8 mouse cellular contexts compared by ENCODE assay signal in the genomic region with DNA sequence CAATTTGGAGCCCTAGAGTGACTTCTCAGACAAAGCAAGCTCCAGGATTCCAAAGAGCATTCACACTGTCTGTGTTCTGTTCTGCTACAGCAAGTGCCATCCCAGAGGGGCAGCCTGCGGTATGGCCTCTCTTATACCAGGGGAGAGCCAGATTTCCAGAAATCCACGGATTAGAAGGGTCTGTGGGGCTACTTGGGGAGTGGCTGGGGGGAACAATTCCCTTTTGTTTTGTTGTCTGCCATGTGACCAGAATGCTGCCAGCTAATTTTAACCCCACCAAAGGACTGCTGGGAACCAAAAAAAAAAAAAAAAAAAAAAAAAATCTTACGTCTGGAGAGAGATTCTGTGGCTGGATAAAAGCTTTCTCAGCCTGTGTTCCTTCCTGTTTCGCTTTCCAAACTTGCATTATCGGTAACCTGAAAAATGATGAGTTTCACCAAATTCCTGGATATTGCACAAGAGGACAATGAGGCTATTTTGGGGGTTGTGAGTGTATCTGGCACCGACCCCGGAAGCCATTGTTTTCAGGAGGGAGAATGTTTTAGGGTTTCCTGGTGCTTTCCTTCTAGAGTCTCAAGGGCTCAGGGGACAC. TPM values are rescaled to one million over a fixed set of nuclear protein-coding genes. Genes with fewer than 3 reads are reported as not detected.
DNase-seq lines count a peak whose midpoint lies in the region; ATAC-seq lines count a peak whose summit lies in the region.

No protein-coding gene starts in this region.

- no peak for ATAC-seq in kidney, embryonic 15.5 days (replicated peaks; ENCODE audit: low FRiP score)
- ATAC-seq in midbrain, embryonic 11.5 days (ENCODE audit: low FRiP score), result no peak
- no peak for ATAC-seq in frontal cortex, adult (ENCODE audit: low TSS enrichment)

- H3K9ac ChIP-seq in kidney, embryonic 15.5 days, result 0 out of 2 replicates have a peak overlapping the region, but pooled peaks have one; percentile 14
- H3K9ac ChIP-seq in midbrain, embryonic 11.5 days (ENCODE audit: low read length), result peak overlapping the region; percentile 63

- DNase-seq in gastrocnemius, adult 18-20 months (ENCODE audit: low spot score), result peak; percentile 74
- no peak for DNase-seq in gastrocnemius, postnatal 10 days
- DNase-seq in adrenal gland, postnatal 25 days, result peak; percentile 37
- DNase-seq in heart, embryonic 10.5 days (ENCODE audit: low spot score), result no peak
- peak; percentile 88 for DNase-seq in midbrain, embryonic 11.5 days (ENCODE audit: low spot score, missing footprints)
- no peak for DNase-seq in frontal cortex, postnatal 14 days (ENCODE audit: low spot score in 2 of 2)

- no peaks in the 10 kb centered on the region for H3K27me3 ChIP-seq in heart, embryonic 10.5 days (ENCODE audit: insufficient read depth, poor library complexity, severe bottlenecking)
- H3K27me3 ChIP-seq in kidney, embryonic 15.5 days, result no peaks in the 10 kb centered on the region
- H3K27me3 ChIP-seq in midbrain, embryonic 11.5 days (ENCODE audit: control insufficient read depth, insufficient read depth, low read length), result no peaks in the 10 kb centered on the region

- H3K4me1 ChIP-seq in heart, embryonic 10.5 days, result peaks cover 81% of the 10 kb centered on the region
- peaks cover 85% of the 10 kb centered on the region for H3K4me1 ChIP-seq in kidney, embryonic 15.5 days
- H3K4me1 ChIP-seq in midbrain, embryonic 11.5 days (ENCODE audit: control insufficient read depth, insufficient read depth, low read length), result peaks cover 62% of the 10 kb centered on the region

- H3K4me2 ChIP-seq in kidney, embryonic 15.5 days, result peak overlapping the region; percentile 19; the same call in 1 of the 2 replicates
- H3K4me2 ChIP-seq in midbrain, embryonic 11.5 days, result peak overlapping the region; percentile 27

- no peaks in the 10 kb centered on the region for H3K36me3 ChIP-seq in heart, embryonic 10.5 days
- H3K36me3 ChIP-seq in kidney, embryonic 15.5 days, result no peaks in the 10 kb centered on the region
- H3K36me3 ChIP-seq in midbrain, embryonic 11.5 days (ENCODE audit: control insufficient read depth, insufficient read depth, low read length), result no peaks in the 10 kb centered on the region

- H3K9me3 ChIP-seq in heart, embryonic 10.5 days, result no peaks in the 10 kb centered on the region
- no peaks in the 10 kb centered on the region for H3K9me3 ChIP-seq in kidney, embryonic 15.5 days (replicated peaks)
- no peaks in the 10 kb centered on the region for H3K9me3 ChIP-seq in midbrain, embryonic 11.5 days (ENCODE audit: control insufficient read depth, low read length)

- peak overlapping the region; percentile 67 for H3K4me3 ChIP-seq in heart, embryonic 10.5 days
- H3K4me3 ChIP-seq in kidney, embryonic 15.5 days (replicated peaks), result no peak overlapping the region
- H3K4me3 ChIP-seq in midbrain, embryonic 11.5 days (ENCODE audit: low read depth, low read length), result no peak overlapping the region

- H3K27ac ChIP-seq in heart, embryonic 10.5 days, result peak overlapping the region; percentile 97
- H3K27ac ChIP-seq in kidney, embryonic 15.5 days, result peak overlapping the region; percentile 100
- peak overlapping the region; percentile 97 for H3K27ac ChIP-seq in midbrain, embryonic 11.5 days (ENCODE audit: low read depth, low read length)

- 28% methylated on average over 7 of the region's 7 CpGs for WGBS in heart, embryonic 10.5 days
- WGBS in kidney, embryonic 15.5 days, result 37% methylated on average over 7 of the region's 7 CpGs
- WGBS in midbrain, embryonic 11.5 days, result 29% methylated on average over 7 of the region's 7 CpGs

RNA-seq across cellular contexts. Expression of a gene that starts 12.4 kb away (rescaled TPM):
- total RNA-seq in gastrocnemius, adult 18-20 months (2021), result 10 to 100 TPM; 20.3 to 24.8 TPM
- 10 to 100 TPM; 42.9 to 46.7 TPM for total RNA-seq in gastrocnemius, postnatal 10 days (2021)
- 65.4 and 74.6 TPM in 2 replicates for total RNA-seq in adrenal gland, postnatal 25 days (2021)
- polyA plus RNA-seq in heart, embryonic 10.5 days (2016; fragmentation: Nextera tagmentation; extraction: Ambion mirVana), result 28.7 and 35.3 TPM in 2 replicates
- polyA plus RNA-seq in kidney, embryonic 15.5 days (2015; fragmentation: Nextera tagmentation; extraction: Ambion mirVana), result 40.7 and 43.9 TPM in 2 replicates
- polyA plus RNA-seq in midbrain, embryonic 11.5 days (2014; fragmentation: Nextera tagmentation; extraction: Ambion mirVana), result 24.4 and 26.4 TPM in 2 replicates

RNA-seq across cellular contexts. Expression of a gene that starts 49.8 kb away (rescaled TPM):
- total RNA-seq in gastrocnemius, adult 18-20 months (2021), result 10 to 100 TPM; 30.9 to 34.6 TPM
- total RNA-seq in gastrocnemius, postnatal 10 days (2021), result 10 to 100 TPM; 17.5 to 22.8 TPM
- 29.9 and 31.0 TPM in 2 replicates for total RNA-seq in adrenal gland, postnatal 25 days (2021)
- 26.7 and 33.8 TPM in 2 replicates for polyA plus RNA-seq in heart, embryonic 10.5 days (2016; fragmentation: Nextera tagmentation; extraction: Ambion mirVana)
- polyA plus RNA-seq in kidney, embryonic 15.5 days (2015; fragmentation: Nextera tagmentation; extraction: Ambion mirVana), result 20.9 and 22.7 TPM in 2 replicates
- polyA plus RNA-seq in midbrain, embryonic 11.5 days (2014; fragmentation: Nextera tagmentation; extraction: Ambion mirVana), result 37.9 and 38.4 TPM in 2 replicates

Comparison
In these comparisons a context has a peak if more than half of its experiments do, and no peak if none do; other contexts are left out.
1. DNase-seq: peak in gastrocnemius, adult 18-20 months (single experiment), adrenal gland, postnatal 25 days (single experiment) and midbrain, embryonic 11.5 days (single experiment); none in gastrocnemius, postnatal 10 days (single experiment), heart, embryonic 10.5 days (single experiment) and frontal cortex, postnatal 14 days (0 of 2).
2. Peak in every context shown above with its lines, with median percentiles within 50 percentile points of each other: H3K27ac ChIP-seq.